Mouse (Mus musculus) liver, adult 2 months (tissue): ENCODE data around the gene Slc13a3. TPM values are rescaled to one million over a fixed set of nuclear protein-coding genes. Genes with fewer than 3 reads are reported as not detected.

Source experiments
- DNase-seq: peaks from one replicate; pipeline ENCODE4 v3.0.0-alpha.2; 2011; ENCODE audit warnings: low read depth, low spot score; ENCODE audit errors: extremely low read depth
- H3K27ac ChIP-seq: fragments of 200-500 bp; replicated peaks from 2 replicates; pipeline ENCODE4 v1.5.1; 2012; ENCODE audit warnings: low read depth, mild to moderate bottlenecking, control low read depth, inconsistent platforms, low read length; ENCODE audit not compliant: insufficient read depth
- H3K27me3 ChIP-seq: fragments of 200-500 bp; 2 replicates; pipeline ENCODE4 v1.6.1; 2012; ENCODE audit warnings: mild to moderate bottlenecking, moderate library complexity, low read length, inconsistent platforms; ENCODE audit not compliant: control insufficient read depth, insufficient read depth
- H3K36me3 ChIP-seq: fragments of 200-500 bp; 2 replicates; pipeline ENCODE4 v1.6.1; 2012; ENCODE audit warnings: low read length, inconsistent platforms; ENCODE audit not compliant: control insufficient read depth, insufficient read depth
- H3K4me1 ChIP-seq: fragments of 200-500 bp; 2 replicates; pipeline ENCODE4 v1.6.1; 2011; ENCODE audit warnings: low read length; ENCODE audit not compliant: control insufficient read depth, insufficient read depth
- H3K4me3 ChIP-seq: fragments of 200-500 bp; 2 replicates; pipeline ENCODE4 v1.5.1; 2011; ENCODE audit warnings: low read depth, mild to moderate bottlenecking, control low read depth, low read length, moderate library complexity; ENCODE audit not compliant: insufficient read depth
- H3K79me2 ChIP-seq: fragments of 200-500 bp; 2 replicates; pipeline ENCODE4 v1.6.1; 2012; ENCODE audit warnings: inconsistent platforms, mild to moderate bottlenecking, low read length, moderate library complexity; ENCODE audit not compliant: control insufficient read depth, insufficient read depth
- H3K9ac ChIP-seq: fragments of 200-500 bp; 2 replicates; pipeline ENCODE4 v1.6.1; 2012; ENCODE audit warnings: low read depth, mild to moderate bottlenecking, control low read depth, inconsistent platforms, low read length
- CTCF ChIP-seq: fragments of 200-500 bp; IDR thresholded peaks from 2 replicates; pipeline ENCODE4 v1.5.1; 2011; ENCODE audit warnings: low read depth, low read length, control low read depth
- POLR2A ChIP-seq: fragments of 200-500 bp; IDR thresholded peaks from 2 replicates; pipeline ENCODE4 v1.6.1; 2011; ENCODE audit warnings: low read length, control low read depth; ENCODE audit not compliant: insufficient read depth; ENCODE audit errors: extremely low read depth
- WGBS: fragments of 180-500 bp; shearing (Covaris S2); methylation state at CpG from one replicate; pipeline ENCODE4 v1.1.7; 2018; 5-methylcytosine and 5-hydroxymethylcytosine counted together
- polyA plus RNA-seq: library from polyadenylated mRNA; depleted of rRNA; stranded (reverse); fragments of >200 nt; gene quantifications from 2 replicates; pipeline ENCODE4 v1.2.3, GENCODE M21; 2012
- total RNA-seq: library from RNA; depleted of rRNA; stranded (reverse); fragments of >200 nt; gene quantifications from 2 replicates; pipeline ENCODE4 v1.2.3, GENCODE M21; 2014

Gene Slc13a3
- total and polyA plus RNA-seq, 2 experiments = 8.2 to 16.1 TPM

GRCm38 (mm10) chr2:165404951-165405350 lies 68.1 kb downstream of the Slc13a3 start:
- 7% methylated on average over 9 of the region's 9 CpGs for WGBS
- Histone ChIP-seq H3K79me2 (no peaks in the 10 kb centered on the region), H3K4me1 (peaks cover 10% of the 10 kb centered on the region), H3K9ac (no peak overlapping the region), H3K27ac (peak overlapping the region; percentile 59), H3K4me3 (no peak overlapping the region), H3K36me3 (no peaks in the 10 kb centered on the region), H3K27me3 (no peaks in the 10 kb centered on the region)
- TF ChIP-seq POLR2A (no peak), CTCF (no peak)
- peak; percentile 66 for DNase-seq

GRCm38 (mm10) chr2:165398164-165398785 lies 74.8 kb downstream of the Slc13a3 start:
- no peak for TF ChIP-seq POLR2A
- no peak for TF ChIP-seq CTCF
- 59% methylated on average over 15 of the region's 15 CpGs for WGBS

GRCm38 (mm10) chr2:165397502-165398163 lies 75.4 kb downstream of the Slc13a3 start:
- Histone ChIP-seq H3K27me3 (no peaks in the 10 kb centered on the region), H3K9ac (peak overlapping the region; percentile 79), H3K4me1 (peaks cover 9% of the 10 kb centered on the region; the same call in 1 of the 2 replicates), H3K4me3 (peak overlapping the region; percentile 64), H3K36me3 (no peaks in the 10 kb centered on the region), H3K27ac (peak overlapping the region; percentile 93), H3K79me2 (no peaks in the 10 kb centered on the region)
- DNase-seq = peak; percentile 68
- TF ChIP-seq CTCF (no peak), POLR2A (no peak)
- WGBS = 29% methylated on average over 23 of the region's 23 CpGs

More at GRCm38 (mm10) chr2:165398164-165398785, 74.8 kb downstream of the Slc13a3 start:
- Histone ChIP-seq H3K4me3 (peak overlapping the region; percentile 64), H3K9ac (peak overlapping the region; percentile 79), H3K36me3 (no peaks in the 10 kb centered on the region), H3K4me1 (peaks cover 9% of the 10 kb centered on the region; the same call in 1 of the 2 replicates), H3K27ac (peak overlapping the region; percentile 93), H3K79me2 (no peaks in the 10 kb centered on the region), H3K27me3 (no peaks in the 10 kb centered on the region)
- peak; percentile 38 for DNase-seq

DNA sequence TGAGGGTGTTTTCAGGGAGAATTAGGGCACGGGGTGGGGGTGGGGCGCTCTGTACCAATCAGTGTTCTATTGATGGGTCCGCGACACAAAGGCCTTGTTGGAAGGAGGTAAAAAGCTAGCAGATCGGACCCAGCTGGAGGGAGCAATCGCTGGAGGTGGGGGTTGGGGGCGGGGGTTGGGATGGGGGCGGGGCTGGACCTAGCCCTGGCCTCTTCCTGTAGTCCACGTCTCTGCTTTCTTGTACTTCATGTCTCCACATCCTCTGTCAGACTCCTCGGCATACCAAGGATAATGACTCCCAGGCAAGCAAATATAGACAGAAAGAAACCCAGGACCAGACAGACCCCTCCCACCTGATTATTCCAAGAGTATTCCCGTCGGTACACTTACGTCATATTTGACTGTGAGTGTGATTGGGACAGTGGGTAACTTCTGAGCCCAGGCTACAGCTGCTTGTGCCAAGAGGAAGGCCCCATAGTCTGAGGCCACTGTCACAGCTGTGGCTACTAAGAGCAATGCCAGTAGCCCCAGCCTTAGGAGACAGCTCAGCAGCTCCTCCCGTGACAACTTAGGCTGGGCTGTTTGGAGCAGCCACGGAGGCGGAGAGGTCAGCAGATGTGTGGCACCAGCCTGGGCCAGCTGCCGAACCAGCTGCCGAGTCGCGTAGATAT lies 76.1 kb downstream of the Slc13a3 start:
- H3K4me3 ChIP-seq = peak overlapping the region; percentile 64
- DNase-seq = peak; percentile 70
- H3K27ac ChIP-seq = peak overlapping the region; percentile 93
- H3K79me2 ChIP-seq = no peaks in the 10 kb centered on the region
- no peaks in the 10 kb centered on the region for H3K27me3 ChIP-seq
- H3K36me3 ChIP-seq = no peaks in the 10 kb centered on the region
- 20% methylated on average over 20 of the region's 20 CpGs for WGBS
- H3K4me1 ChIP-seq = peaks cover 9% of the 10 kb centered on the region; the same call in 1 of the 2 replicates
- TF ChIP-seq POLR2A (0 out of 2 replicates have a peak, but pooled peaks have one; percentile 38), CTCF (no peak)
- peak overlapping the region; percentile 79 for H3K9ac ChIP-seq

DNA sequence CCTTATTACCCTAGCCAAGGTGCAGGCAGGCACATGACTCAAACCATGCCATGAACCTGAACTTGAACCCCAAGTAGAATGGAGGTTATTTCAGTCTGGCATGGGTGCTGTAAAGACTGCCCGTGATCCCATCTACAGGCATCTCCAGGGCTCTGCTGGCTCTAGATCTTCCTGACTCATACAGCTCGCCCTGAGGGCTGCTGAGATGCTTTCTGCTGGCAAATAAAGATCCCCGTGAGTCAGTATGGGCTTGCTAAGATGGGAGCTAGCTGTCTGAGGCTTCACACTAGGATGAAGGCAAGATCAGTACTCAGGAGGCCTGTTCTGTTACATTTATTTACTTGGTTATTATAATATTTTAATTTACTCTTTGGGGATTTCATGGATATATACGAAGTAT lies 80.9 kb downstream of the Slc13a3 start:
- WGBS = 83% methylated on average over 4 of the region's 4 CpGs
- DNase-seq = no peak
- peaks cover 6% of the 10 kb centered on the region for H3K4me1 ChIP-seq
- H3K4me3 ChIP-seq = no peak overlapping the region
- H3K27me3 ChIP-seq = no peaks in the 10 kb centered on the region
- no peak overlapping the region for H3K9ac ChIP-seq
- H3K79me2 ChIP-seq = no peaks in the 10 kb centered on the region
- H3K36me3 ChIP-seq = no peaks in the 10 kb centered on the region
- no peak overlapping the region for H3K27ac ChIP-seq
- TF ChIP-seq CTCF (no peak), POLR2A (no peak)
